Comparison of ENCODE assay signal across 13 mouse cellular contexts in genomic region chr10:126865284-126865683, GRCm38 (mm10).
"Had no signal": no experiment of that assay in that cellular context is flagged by ENCODE, and none has a peak within 500 bp of the region (broad histone marks: within the 10 kb centered on the region; RNA-seq: fewer than 3 reads in every experiment).

No protein-coding gene starts in this region.

- ATAC-seq: liver, postnatal 0 days; midbrain, embryonic 15.5 days had no signal

- DNase-seq: kidney, adult 18-20 months; kidney, adult 9 months; kidney, postnatal 14 days; kidney, postnatal 4 days; left cerebral cortex, postnatal 4 days; liver, postnatal 0 days; lung, embryonic 14.5 days; lung, postnatal 10 days; lung, postnatal 36 days; retina, postnatal 1 day; right cerebral cortex, postnatal 25 days; thymus, postnatal 36 days had no signal
